Mouse (Mus musculus) ovary, adult 18-20 months (tissue): ENCODE measurements around the gene Usp44.
"Not testable (repeated sequence)": the region's sequence is repeated elsewhere in the genome, so short reads cannot be mapped to it uniquely, and the experiment has no call there.

Source experiments
- DNase-seq: peaks from one replicate; pipeline ENCODE4 v3.0.0; 2022; ENCODE audit warnings: low spot score, mixed read lengths

Gene Usp44

GRCm38 (mm10) chr10:93830931-93831729 is at the start of gene Usp44:
Gene Usp44, plus strand, starts transcription at chr10:93831555.
- no peak for DNase-seq

- DNase-seq, result no peak
Measured at GRCm38 (mm10) chr10:93783216-93784013, 47.9 kb upstream of the Usp44 start.

GRCm38 (mm10) chr10:93799711-93800362 is 31.5 kb upstream of the Usp44 start:
- no peak for DNase-seq

GRCm38 (mm10) chr10:93800363-93800722 is 31.0 kb upstream of the Usp44 start:
- DNase-seq, result no peak

- no peak for DNase-seq
Measured at GRCm38 (mm10) chr10:93800895-93801294, 30.5 kb upstream of the Usp44 start.

DNA sequence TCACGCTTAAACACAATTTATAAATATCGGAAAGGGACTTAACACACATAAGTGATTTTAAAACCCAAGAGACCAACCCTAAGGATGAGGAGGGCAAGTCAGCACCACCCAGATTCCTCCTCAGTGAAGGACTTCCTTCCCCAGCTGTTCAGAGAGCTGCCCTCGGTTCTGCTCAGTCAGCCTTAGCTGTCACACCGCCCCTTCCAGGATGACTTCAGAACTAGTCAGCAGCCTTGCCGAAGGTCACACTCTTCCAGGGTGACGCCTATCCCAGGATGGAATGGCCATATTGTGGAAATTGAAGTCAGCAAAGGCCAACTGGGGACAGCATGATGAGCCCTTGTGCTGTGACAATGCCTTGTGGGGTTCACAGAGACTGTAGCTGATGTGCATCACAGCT is 28.2 kb upstream of the Usp44 start:
- DNase-seq, result no peak

GRCm38 (mm10) chr10:93809438-93809837 is 21.9 kb upstream of the Usp44 start:
- DNase-seq, result not testable (repeated sequence)

DNA sequence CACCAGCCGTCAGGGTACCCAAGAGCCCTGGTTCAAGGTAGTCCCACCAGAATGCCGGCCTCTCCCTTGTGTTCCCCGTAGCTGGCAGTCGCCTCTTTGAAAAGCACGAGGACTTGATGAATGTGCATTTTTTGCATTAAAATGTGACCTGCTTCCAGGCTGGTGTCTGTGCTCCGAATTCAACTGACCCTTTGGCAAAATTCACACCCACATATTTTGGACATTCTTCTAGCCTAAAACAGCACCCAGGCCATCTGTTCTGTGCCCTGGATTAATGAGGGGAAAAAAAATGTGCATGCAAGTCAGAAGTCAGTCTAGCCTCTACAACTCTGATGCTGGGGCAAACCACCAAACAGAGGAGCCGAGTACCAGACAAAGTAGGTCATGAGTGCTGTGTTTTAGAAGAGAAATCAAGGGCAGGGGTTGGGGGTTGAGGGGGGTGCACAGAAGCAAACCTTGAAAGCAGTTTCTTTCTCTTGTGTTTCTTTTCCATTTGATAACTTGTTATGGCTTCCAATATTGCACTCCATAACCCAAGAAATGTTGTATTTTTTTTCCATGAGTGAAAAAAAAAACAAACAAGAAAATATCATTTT is 20.7 kb upstream of the Usp44 start:
- no peak for DNase-seq

DNA sequence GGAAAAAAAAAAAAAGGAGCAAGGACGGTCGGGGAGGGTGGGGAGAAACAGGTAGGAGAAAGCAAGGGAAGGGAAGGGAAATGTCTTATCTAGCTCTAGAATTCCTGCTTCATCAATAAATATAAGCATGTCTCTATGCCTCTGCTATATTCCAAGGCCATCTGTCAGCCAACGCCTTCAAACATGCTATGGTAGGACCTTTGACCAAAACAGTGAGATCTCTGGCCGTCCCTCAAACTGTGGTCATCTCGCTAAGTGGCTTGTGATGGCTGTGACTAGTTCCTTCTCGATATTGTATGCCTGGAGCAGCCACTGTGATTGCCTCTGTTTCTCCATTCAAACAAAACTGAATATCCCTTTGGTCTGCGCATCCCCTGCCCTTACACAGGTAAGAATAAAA is 19.3 kb upstream of the Usp44 start:
- DNase-seq, result no peak

GRCm38 (mm10) chr10:93812774-93813415 is 18.5 kb upstream of the Usp44 start:
- peak; percentile 38 for DNase-seq

DNA sequence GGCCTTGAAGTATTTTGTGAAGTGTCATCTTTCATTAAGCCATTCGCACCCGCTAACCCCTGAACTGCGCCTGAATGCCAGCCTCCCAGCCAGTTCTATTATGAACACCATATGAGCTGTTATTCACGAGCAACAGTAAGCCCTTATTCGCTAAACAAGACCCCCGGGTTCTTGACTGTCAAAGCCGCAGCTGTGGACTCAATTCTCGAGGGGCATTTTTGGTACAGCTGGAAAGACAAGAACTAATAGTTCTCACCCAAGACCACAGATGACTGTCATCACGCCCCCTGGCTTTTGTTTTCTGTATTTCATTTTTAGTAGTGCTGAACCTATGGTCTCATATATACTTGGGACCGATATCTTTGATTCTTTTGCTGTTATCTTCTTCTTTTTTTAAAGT is 17.6 kb upstream of the Usp44 start:
- DNase-seq, result no peak

DNA sequence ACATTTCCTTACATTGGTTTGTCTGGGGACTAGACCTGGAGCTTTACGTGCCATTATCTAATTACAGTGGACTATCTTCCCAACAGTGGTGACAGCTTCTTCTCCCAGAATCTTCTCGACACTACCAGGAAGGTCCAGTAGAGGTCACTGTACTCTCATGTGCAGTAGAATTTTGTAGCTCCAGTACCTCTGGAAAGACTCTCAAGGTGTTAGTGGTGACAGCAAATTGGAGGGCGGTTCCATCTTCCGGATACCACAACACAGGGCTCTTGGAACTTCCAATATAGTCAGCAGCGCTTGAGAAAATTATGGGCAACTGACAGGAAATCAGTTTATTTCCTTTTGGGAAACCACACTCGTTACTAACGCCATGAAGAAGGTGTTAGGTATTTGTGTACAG is 12.7 kb upstream of the Usp44 start:
- DNase-seq, result no peak

GRCm38 (mm10) chr10:93829898-93830831 is 1.2 kb upstream of the Usp44 start:
- no peak for DNase-seq

DNA sequence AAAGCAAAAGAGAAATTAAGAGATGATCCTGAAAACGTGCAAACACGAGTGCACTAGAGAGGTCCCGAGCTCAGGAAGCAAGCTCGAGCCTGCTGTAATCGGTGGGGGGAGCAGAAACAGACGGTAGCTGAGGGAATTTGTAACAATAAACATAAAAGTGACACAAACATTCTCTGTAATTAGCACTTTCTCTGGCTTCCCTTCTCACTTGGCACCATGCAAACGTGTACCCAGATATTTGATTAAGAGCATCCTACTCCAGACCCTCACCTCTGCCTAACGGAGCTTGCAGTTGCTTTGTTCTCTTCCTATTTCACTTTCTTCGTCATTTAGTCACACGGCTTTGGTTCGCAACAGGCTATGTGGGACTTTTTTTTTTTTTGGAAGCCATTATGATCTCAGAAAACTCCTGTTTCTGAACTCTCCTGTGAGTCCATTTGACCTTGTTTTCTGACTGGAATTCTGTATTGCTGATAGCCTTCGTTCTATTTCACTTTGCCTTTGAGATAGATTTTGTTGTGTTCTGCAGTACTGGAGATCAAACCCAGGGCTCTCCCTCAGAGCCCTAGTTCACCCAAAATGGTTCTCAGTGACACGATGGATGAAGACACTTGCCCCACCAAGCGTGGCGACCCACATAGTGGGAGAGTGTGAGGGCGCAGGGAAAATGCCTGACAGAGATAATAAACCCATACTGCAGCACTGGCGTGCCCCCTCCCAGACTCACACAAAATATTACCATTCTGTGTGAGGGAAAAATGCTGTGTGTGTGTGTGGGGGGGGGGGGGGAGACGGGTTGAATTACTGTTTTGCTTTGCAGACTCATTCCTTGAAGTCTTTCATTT is 597 bp downstream of the Usp44 start:
- no peak for DNase-seq

GRCm38 (mm10) chr10:93832811-93833210 is 1.5 kb downstream of the Usp44 start:
- DNase-seq, result no peak

DNA sequence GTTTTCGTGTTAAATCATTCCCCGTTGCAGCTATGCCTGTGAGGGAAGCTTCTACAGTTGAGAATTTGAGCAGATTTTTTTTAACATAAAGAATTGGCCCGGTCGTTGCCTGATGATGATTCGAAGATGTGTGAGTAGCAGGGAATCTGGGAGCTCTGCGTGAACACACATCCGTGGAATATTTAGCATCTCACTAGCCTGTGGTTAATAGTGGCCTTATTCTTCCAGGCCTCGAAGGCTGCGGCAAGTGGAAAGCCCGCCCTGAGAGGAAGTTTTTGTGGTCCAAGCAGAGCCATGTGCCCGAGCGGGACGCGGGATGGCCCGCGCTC is 2.0 kb downstream of the Usp44 start:
- DNase-seq, result no peak

DNA sequence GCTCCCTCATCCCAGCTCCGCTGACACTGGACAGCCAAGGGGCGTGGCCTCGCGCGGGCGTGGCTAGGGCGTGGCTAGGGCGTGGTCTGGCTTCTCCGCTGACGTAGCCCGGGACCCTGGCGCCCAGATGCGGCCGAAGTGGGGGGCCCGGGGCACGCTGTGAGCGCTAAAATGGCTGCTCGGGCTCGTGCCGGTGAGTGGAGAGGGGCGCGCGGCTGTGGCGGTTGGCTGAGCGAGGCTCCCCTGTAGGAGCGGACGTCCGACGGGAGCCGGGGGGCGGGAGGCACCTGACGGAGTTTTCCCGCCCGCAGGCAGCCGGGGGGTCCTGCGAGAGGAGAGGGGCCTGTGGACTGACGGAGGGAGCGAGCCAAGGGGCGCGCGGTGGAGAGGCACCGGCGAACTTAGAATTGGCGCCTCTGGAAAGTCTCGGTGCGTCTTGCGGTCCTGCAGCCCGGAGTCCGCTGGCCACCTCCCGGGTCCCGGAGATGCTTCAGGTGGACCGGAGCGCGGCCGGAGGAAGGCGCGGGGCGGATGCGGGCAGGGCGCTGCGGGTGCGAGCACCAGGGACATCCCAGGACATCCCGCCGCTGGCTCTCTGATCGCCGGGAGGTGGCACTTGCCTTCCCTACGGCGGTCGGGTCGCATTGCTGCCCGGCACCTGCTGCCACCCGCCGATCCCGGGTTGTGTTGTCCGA is 2.5 kb downstream of the Usp44 start:
- peak; percentile 32 for DNase-seq

DNA sequence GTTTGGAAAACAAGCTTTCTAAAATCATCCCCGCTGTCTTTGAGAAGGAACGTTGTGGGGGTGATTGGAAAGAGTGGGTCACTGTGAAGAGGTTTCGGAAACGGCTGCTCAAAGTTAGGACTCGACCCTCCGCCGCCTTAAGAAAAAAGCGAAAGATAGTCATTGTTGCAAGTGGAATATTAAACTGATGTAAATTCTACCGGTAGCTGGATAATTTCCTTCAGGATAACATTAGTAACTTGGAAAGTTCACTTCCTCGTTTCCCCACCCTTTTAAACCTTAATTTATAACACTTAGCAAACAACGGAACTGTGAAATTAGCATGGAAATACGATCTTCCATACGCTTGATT is 3.0 kb downstream of the Usp44 start:
- no peak for DNase-seq

- DNase-seq, result not testable (repeated sequence)
Measured at GRCm38 (mm10) chr10:93835115-93835514, 3.8 kb downstream of the Usp44 start.

- no peak for DNase-seq
Measured at GRCm38 (mm10) chr10:93846706-93847105, 15.4 kb downstream of the Usp44 start.
